Mouse (Mus musculus): ENCODE measurements around the gene Rpe65. TPM values are rescaled to one million over a fixed set of nuclear protein-coding genes. Genes with fewer than 3 reads are reported as not detected.

Rpe65 gene
- total RNA-seq (2015) (not detected in 2 replicates), total RNA-seq (2017) (not detected in 2 replicates)

DNA sequence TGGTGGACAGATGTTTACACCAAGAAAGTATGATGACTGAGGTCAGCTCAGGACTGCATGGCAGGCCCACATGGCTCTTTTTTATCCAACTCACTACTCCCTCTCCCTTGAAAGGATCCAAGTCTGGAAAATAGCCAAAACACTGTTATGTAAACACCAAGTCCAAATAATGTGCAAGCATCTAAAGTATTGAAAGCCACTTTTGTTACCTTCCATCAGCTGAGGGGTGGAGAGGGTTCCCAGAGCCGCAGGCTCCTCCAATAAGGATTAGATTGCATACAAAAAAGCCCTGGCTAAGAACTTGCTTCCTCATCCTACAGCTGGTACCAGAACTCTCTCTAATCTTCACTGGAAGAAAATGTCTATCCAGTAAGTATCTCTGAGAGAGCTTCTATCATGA, at the start of gene Rpe65:
Rpe65 (plus strand) TSS at position 301 of the 400 bp plus-strand sequence.
- ATAC-seq (ENCODE audit: poor library complexity, severe bottlenecking), result no peak

- ATAC-seq (ENCODE audit: poor library complexity, severe bottlenecking), result no peak
Observed at GRCm38 (mm10) chr3:159550224-159550623, 48.8 kb upstream of the Rpe65 start.

- no peak for ATAC-seq (ENCODE audit: poor library complexity, severe bottlenecking)
Observed at GRCm38 (mm10) chr3:159614977-159615376, 16.0 kb downstream of the Rpe65 start.

DNA sequence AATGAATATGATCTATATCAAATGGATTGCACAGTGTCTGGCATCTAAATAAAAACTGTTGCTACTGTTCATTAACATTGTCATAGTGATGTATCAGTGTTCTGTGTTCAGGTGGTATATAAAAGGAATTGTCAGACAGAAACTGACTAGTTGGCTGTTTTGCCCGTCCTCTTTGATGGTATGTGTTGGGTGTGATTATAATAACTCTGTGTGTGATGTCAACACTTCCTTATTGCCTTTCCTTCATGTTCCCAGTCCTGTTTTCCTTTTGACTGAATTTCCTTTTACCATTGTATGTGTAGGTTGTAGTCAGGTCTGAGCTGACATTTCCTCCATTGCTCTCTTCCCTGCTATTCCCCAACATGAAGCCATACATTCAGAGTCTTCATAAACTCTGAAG, 22.1 kb downstream of the Rpe65 start:
- no peak for ATAC-seq (ENCODE audit: poor library complexity, severe bottlenecking)

- no peak for ATAC-seq (ENCODE audit: poor library complexity, severe bottlenecking)
Observed at GRCm38 (mm10) chr3:159624010-159624409, 25.0 kb downstream of the Rpe65 start.

DNA sequence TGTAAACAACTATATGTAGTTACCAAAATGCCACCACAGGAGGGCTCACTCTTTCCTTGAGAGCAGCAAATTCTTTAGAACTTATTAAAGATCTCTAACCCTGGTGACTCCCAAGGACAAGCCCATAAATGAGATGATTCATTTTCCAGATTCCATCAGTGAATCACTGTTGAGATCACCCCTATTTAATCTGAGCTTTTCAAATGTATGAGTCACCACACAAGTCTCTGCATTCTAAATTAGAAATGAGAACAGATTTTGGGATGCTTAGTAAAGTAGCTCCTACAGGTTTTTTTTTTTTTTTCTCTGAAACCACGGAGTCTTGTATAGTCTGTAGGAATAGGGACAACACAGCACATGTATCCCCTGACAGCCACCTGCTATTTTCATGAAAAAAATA, 61.8 kb downstream of the Rpe65 start:
- ATAC-seq (ENCODE audit: poor library complexity, severe bottlenecking), result no peak

GRCm38 (mm10) chr3:159663333-159663732, 64.4 kb downstream of the Rpe65 start:
- ATAC-seq (ENCODE audit: poor library complexity, severe bottlenecking), result no peak

Other genes with a start within 250 kb of the Rpe65 start
- 51.9 and 63.5 TPM in 2 replicates for gene Depdc1a, start 103.7 kb upstream of the Rpe65 start, total RNA-seq (2015)
- gene Depdc1a, start 103.7 kb upstream of the Rpe65 start, total RNA-seq (2017), result 48.8 and 51.8 TPM in 2 replicates
- 79.1 and 81.1 TPM in 2 replicates for gene Wls, start 240.5 kb downstream of the Rpe65 start, total RNA-seq (2015)
- 65.0 and 68.5 TPM in 2 replicates for gene Wls, start 240.5 kb downstream of the Rpe65 start, total RNA-seq (2017)